Mouse (Mus musculus): ENCODE data around the gene Hes7.

Gene Hes7

GRCm38 (mm10) chr11:69100639-69101360 lies 19.4 kb upstream of the Hes7 start:
- peak; percentile 23 for DNase-seq (ENCODE audit: low read depth, low spot score)

- DNase-seq (ENCODE audit: low read depth, low spot score): peak; percentile 9
These were observed 18.4 kb upstream of the Hes7 start for GRCm38 (mm10) chr11:69101604-69102402.

GRCm38 (mm10) chr11:69102403-69102725 lies 17.8 kb upstream of the Hes7 start:
- DNase-seq (ENCODE audit: low read depth, low spot score): peak; percentile 10

GRCm38 (mm10) chr11:69103121-69103520 lies 17.1 kb upstream of the Hes7 start:
- DNase-seq (ENCODE audit: low read depth, low spot score): no peak

GRCm38 (mm10) chr11:69103531-69104435 lies 16.4 kb upstream of the Hes7 start:
- no peak for DNase-seq (ENCODE audit: low read depth, low spot score)

GRCm38 (mm10) chr11:69104487-69104886 lies 15.7 kb upstream of the Hes7 start:
- peak; percentile 8 for DNase-seq (ENCODE audit: low read depth, low spot score)

- DNase-seq (ENCODE audit: low read depth, low spot score): no peak
These were observed 15.0 kb upstream of the Hes7 start for GRCm38 (mm10) chr11:69105227-69105626.

GRCm38 (mm10) chr11:69105796-69106195 lies 14.4 kb upstream of the Hes7 start:
- DNase-seq (ENCODE audit: low read depth, low spot score): no peak

- no peak for DNase-seq (ENCODE audit: low read depth, low spot score)
These were observed 13.9 kb upstream of the Hes7 start for GRCm38 (mm10) chr11:69106299-69106698.

GRCm38 (mm10) chr11:69106842-69107241 lies 13.4 kb upstream of the Hes7 start:
- peak; percentile 8 for DNase-seq (ENCODE audit: low read depth, low spot score)

GRCm38 (mm10) chr11:69107676-69108075 lies 12.5 kb upstream of the Hes7 start:
- DNase-seq (ENCODE audit: low read depth, low spot score): no peak

GRCm38 (mm10) chr11:69108223-69108622 lies 12.0 kb upstream of the Hes7 start:
- DNase-seq (ENCODE audit: low read depth, low spot score): no peak

- DNase-seq (ENCODE audit: low read depth, low spot score): peak; percentile 7
These were observed 10.9 kb upstream of the Hes7 start for GRCm38 (mm10) chr11:69109032-69109900.

- DNase-seq (ENCODE audit: low read depth, low spot score): peak; percentile 81
These were observed 9.7 kb upstream of the Hes7 start for GRCm38 (mm10) chr11:69110319-69111046.

- DNase-seq (ENCODE audit: low read depth, low spot score): no peak
These were observed 9.0 kb upstream of the Hes7 start for GRCm38 (mm10) chr11:69111051-69111810.

- no peak for DNase-seq (ENCODE audit: low read depth, low spot score)
These were observed 8.3 kb upstream of the Hes7 start for GRCm38 (mm10) chr11:69111865-69112264.

GRCm38 (mm10) chr11:69114018-69114417 lies 6.2 kb upstream of the Hes7 start:
- no peak for DNase-seq (ENCODE audit: low read depth, low spot score)

GRCm38 (mm10) chr11:69114621-69115020 lies 5.6 kb upstream of the Hes7 start:
- no peak for DNase-seq (ENCODE audit: low read depth, low spot score)

- DNase-seq (ENCODE audit: low read depth, low spot score): no peak
These were observed 3.4 kb upstream of the Hes7 start for GRCm38 (mm10) chr11:69116843-69117242.
